In genomic region chr19:24767401-24767800, GRCm38 (mm10) we compare ENCODE assay signal across 17 mouse cellular contexts.
"Had no signal": no experiment of that assay in that cellular context is flagged by ENCODE, and none has a peak within 500 bp of the region (broad histone marks: within the 10 kb centered on the region; RNA-seq: fewer than 3 reads in every experiment).

No protein-coding gene starts in this region.

- H3K9me3 ChIP-seq: liver, embryonic 13.5 days; midbrain, embryonic 12.5 days; midbrain, embryonic 15.5 days; neural tube, embryonic 12.5 days; neural tube, embryonic 15.5 days had no signal

- H3K4me3 ChIP-seq: left cerebral cortex, adult 2 months; liver, embryonic 13.5 days; midbrain, embryonic 12.5 days; midbrain, embryonic 15.5 days; neural tube, embryonic 12.5 days; neural tube, embryonic 15.5 days had no signal

- H3K9ac ChIP-seq: liver, embryonic 13.5 days; midbrain, embryonic 12.5 days; midbrain, embryonic 15.5 days; neural tube, embryonic 12.5 days; neural tube, embryonic 15.5 days had no signal

- H3K36me3 ChIP-seq: liver, embryonic 13.5 days; midbrain, embryonic 12.5 days; midbrain, embryonic 15.5 days; neural tube, embryonic 12.5 days; neural tube, embryonic 15.5 days had no signal

- H3K4me2 ChIP-seq: liver, embryonic 13.5 days; midbrain, embryonic 12.5 days; midbrain, embryonic 15.5 days; neural tube, embryonic 12.5 days; neural tube, embryonic 15.5 days had no signal

- H3K4me1 ChIP-seq: liver, embryonic 13.5 days; midbrain, embryonic 12.5 days; midbrain, embryonic 15.5 days; neural tube, embryonic 12.5 days; neural tube, embryonic 15.5 days had no signal

- H3K27ac ChIP-seq: left cerebral cortex, adult 2 months; liver, embryonic 13.5 days; macrophage; midbrain, embryonic 12.5 days; midbrain, embryonic 15.5 days; neural tube, embryonic 12.5 days; neural tube, embryonic 15.5 days; stomach, postnatal 0 days had no signal

- DNase-seq: kidney, postnatal 10 days; kidney, postnatal 36 days; layer of hippocampus, postnatal 36 days; liver, embryonic 13.5 days; lung, adult 2 months; lung, postnatal 14 days; right cerebral cortex, adult 18-20 months; right cerebral cortex, postnatal 14 days; right cerebral cortex, postnatal 4 days; thymus, postnatal 25 days had no signal

- H3K27me3 ChIP-seq: liver, embryonic 13.5 days; midbrain, embryonic 12.5 days; midbrain, embryonic 15.5 days; neural tube, embryonic 12.5 days; neural tube, embryonic 15.5 days had no signal

- ATAC-seq: midbrain, embryonic 15.5 days had no signal
